Mouse (Mus musculus) cerebellum, adult 2 months (tissue): ENCODE measurements around the gene Cd79a. TPM values are rescaled to one million over a fixed set of nuclear protein-coding genes. Genes with fewer than 3 reads are reported as not detected.

Experiments used
- DNase-seq, 2 experiments: peaks; one replicate each; pipeline ENCODE4 v3.0.0; 2021
- H3K27ac ChIP-seq: fragments of 200-500 bp; 2 replicates; pipeline ENCODE4 v1.5.1; 2012; ENCODE audit warnings: low read length, control low read depth, inconsistent platforms; ENCODE audit not compliant: insufficient read depth
- H3K27me3 ChIP-seq: fragments of 200-500 bp; 2 replicates; pipeline ENCODE4 v1.6.1; 2012; ENCODE audit warnings: inconsistent platforms, mild to moderate bottlenecking, low read length, moderate library complexity; ENCODE audit not compliant: control insufficient read depth, insufficient read depth
- H3K4me1 ChIP-seq: fragments of 200-500 bp; 2 replicates; pipeline ENCODE4 v1.6.1; 2011; ENCODE audit warnings: low read length; ENCODE audit not compliant: control insufficient read depth, insufficient read depth
- H3K4me3 ChIP-seq: fragments of 200-500 bp; replicated peaks from 2 replicates; pipeline ENCODE3; 2011; ENCODE audit warnings: mild to moderate bottlenecking, low read depth, low read length, control low read depth; ENCODE audit not compliant: insufficient read depth
- CTCF ChIP-seq: fragments of 200-500 bp; IDR thresholded peaks from 2 replicates; pipeline ENCODE4 v1.5.1; 2011; ENCODE audit warnings: low read depth, mild to moderate bottlenecking, control low read depth, low read length, moderate library complexity, borderline replicate concordance; ENCODE audit not compliant: insufficient read depth
- POLR2A ChIP-seq: fragments of 200-500 bp; IDR thresholded peaks from 2 replicates; pipeline ENCODE4 v1.6.1; 2011; ENCODE audit warnings: low read length, control low read depth, borderline replicate concordance; ENCODE audit not compliant: insufficient read depth
- WGBS: fragments of 180-500 bp; shearing (Covaris S2); methylation state at CpG from one replicate; pipeline ENCODE4 v1.1.7; 2018; 5-methylcytosine and 5-hydroxymethylcytosine counted together
- polyA plus RNA-seq: library from polyadenylated mRNA; depleted of rRNA; stranded (reverse); fragments of >200 nt; gene quantifications from 2 replicates; pipeline ENCODE4 v1.2.3, GENCODE M21; 2012

Cd79a gene
- polyA plus RNA-seq, 1 experiment, result 0.85 TPM

DNA sequence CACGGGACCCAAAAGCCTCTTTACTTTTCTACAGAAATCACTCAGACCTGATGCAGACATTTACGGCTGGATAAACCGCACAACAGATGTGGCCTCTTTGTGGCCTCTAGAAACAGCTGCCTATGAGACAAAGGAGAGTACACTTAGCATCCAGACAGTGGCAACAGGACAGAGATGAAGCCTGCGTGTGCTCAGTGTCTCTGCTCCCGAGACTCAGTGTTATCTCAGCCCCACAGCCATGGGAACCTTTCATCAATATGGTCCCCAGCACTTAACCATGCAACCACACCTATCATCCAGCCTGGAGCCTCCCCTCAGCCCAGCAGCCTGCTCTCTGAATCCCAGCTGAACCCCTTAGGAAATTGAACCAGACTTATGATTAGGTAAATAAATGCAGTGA is 37.9 kb upstream of the Cd79a start:
- no peaks in the 10 kb centered on the region for H3K4me1 ChIP-seq

DNA sequence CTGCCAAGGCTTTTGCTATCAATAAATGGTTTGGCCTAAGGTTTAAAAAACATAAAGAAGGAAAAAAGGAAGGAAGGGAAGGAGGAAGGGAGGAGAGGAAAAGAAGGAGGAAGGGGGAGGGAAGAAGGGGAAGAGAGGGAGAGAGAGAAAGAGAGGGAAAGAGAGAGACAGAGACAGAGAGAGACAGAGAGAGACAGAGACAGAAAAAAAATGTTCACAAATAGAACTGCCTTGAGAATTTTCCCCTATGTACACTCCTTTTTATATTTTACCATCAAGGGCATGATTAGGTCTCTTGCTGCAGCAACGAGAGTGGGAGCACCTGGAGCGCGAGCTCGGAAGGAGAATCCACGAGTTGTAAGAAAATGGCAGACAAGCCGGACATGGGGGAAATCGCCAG is 35.3 kb upstream of the Cd79a start, which contains the start of gene Gm9844:
Gene Gm9844 (plus strand): TSS at position 301 of the 400 bp plus-strand sequence.
- WGBS, result 89% methylated on average over 7 of the region's 7 CpGs
- TF ChIP-seq CTCF (no peak), POLR2A (no peak)
- Histone ChIP-seq H3K27me3 (no peaks in the 10 kb centered on the region), H3K27ac (no peak within 1 kb of the TSS), H3K4me1 (no peaks in the 10 kb centered on the region), H3K4me3 (no peak within 1 kb of the TSS)
- no peak for DNase-seq

More for the DNA sequence above, 37.9 kb upstream of the Cd79a start:
- Histone ChIP-seq H3K4me3 (no peak overlapping the region), H3K27me3 (no peaks in the 10 kb centered on the region), H3K27ac (no peak overlapping the region)
- 85% methylated on average over 5 of the region's 5 CpGs for WGBS
- no peak for DNase-seq
- TF ChIP-seq CTCF, result no peak
- TF ChIP-seq POLR2A, result no peak

DNA sequence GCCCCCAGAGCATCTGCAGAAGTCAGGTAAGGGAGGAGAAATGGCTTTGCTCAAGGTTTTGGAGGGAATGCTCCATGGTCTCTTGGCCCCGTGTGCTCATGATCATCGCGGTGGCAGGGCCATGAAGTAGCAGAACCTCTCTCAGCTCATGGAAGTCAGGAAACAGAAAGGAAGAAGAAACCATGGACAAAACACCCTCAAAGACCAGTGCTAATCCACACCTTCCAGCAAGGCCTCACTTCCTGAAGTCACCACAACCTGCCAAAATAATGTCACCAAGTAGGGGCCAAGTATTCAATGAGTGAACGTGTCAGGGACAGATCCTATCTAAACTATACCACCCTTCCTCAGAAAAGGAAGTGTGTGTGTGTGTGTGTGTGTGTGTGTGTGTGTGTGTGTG is 34.3 kb upstream of the Cd79a start:
- Histone ChIP-seq H3K4me3 (no peak overlapping the region), H3K27ac (no peak overlapping the region), H3K27me3 (no peaks in the 10 kb centered on the region), H3K4me1 (no peaks in the 10 kb centered on the region)
- DNase-seq, result no peak
- 86% methylated on average over 4 of the region's 4 CpGs for WGBS
- no peak for TF ChIP-seq CTCF
- TF ChIP-seq POLR2A, result no peak

DNA sequence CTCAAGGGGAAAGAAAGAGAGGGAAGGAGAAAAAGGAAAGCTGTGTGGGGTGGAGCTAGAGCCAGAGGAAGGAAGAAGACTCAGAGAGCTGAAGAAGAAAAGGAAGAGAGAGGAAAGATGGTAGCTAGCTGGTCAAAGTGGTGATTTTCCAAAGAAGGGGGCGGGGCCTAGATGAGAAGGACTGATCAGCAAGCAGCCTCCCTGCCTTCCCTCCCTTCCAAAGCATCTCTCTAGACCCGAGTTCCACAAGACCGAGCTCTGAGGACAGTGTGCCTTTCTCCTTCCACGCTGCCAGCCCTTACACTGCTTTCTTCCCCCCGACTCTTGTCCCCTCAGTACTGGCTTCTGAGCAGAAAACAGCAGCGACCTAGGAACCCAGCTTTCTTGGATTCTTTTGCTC is 33.0 kb upstream of the Cd79a start:
- Histone ChIP-seq H3K27ac (no peak overlapping the region), H3K27me3 (no peaks in the 10 kb centered on the region), H3K4me1 (no peaks in the 10 kb centered on the region), H3K4me3 (no peak overlapping the region)
- DNase-seq, result no peak
- whole genome bisulfite sequencing, result 24% methylated on average over 6 of the region's 6 CpGs
- TF ChIP-seq POLR2A, result no peak
- no peak for TF ChIP-seq CTCF

DNA sequence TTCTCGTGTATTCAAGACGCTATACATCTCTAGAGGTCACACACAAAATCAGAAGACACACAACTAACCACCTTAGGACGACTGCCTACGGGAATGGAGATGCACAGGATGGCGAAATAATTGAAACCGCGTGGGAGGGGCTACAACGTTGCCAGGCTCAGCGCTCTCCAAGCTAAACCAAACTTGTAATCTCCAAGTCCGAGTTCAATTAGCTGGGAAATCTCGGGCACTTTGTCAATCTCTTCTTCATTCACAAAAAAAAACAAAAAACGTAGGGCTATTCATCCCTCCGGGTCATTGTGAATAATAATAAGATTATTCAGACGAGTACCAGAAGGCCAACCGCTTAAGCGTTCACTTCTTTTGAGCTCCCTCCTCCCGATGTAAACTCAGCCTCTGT is 28.1 kb upstream of the Cd79a start:
- 57% methylated on average over 17 of the region's 17 CpGs for WGBS

DNA sequence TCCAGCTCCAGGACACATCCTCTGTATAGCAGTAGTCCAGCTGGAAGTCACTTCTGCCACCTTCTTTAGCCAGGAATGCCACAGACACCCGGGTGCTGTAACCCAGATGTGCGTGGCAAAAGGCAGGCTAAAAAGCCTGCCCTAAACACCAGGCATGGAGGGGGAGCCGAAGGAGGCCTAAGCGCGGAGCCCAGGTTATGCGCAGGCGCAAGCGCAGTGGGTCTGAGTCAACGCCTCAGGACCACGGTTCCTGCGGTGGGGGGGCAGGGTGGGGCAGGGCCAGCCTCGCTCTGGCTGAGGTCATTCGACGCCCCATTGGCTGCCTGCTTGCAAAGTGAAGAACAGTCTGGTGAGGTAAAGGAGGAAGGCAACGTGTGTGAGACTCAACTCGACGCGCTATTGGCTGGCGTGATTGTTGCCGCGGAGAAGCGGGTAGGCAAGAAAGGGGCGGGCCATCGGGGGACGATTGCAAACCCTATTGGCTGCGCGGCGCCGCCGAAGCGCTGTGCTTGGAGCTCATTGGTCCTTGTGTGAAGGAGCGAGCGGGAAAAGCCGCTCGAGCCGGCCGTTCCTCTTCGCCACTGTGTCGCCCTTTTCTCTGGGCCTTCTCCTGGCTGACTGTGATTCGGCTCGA is 27.5 kb upstream of the Cd79a start, which contains the start of the genes Lypd4 and Dmrtc2:
Gene Lypd4 (minus strand): TSS at position 410 of the 634 bp plus-strand sequence.
Gene Dmrtc2 (plus strand): TSS at position 526 of the 634 bp plus-strand sequence.
- TF ChIP-seq POLR2A (no peak), CTCF (no peak)
- no peaks in the 10 kb centered on the region for H3K27me3 ChIP-seq
- H3K27ac ChIP-seq, result no peak within 1 kb of the TSS
- H3K4me1 ChIP-seq, result no peaks in the 10 kb centered on the region
- no peak within 1 kb of the TSS for H3K4me3 ChIP-seq
- no peak for DNase-seq
- 62% methylated on average over 41 of the region's 41 CpGs for WGBS

More for the DNA sequence above, 28.1 kb upstream of the Cd79a start:
- no peak overlapping the region for H3K27ac ChIP-seq
- H3K27me3 ChIP-seq, result no peaks in the 10 kb centered on the region
- TF ChIP-seq POLR2A, result no peak
- TF ChIP-seq CTCF, result no peak
- H3K4me3 ChIP-seq, result no peak overlapping the region
- H3K4me1 ChIP-seq, result no peaks in the 10 kb centered on the region
- DNase-seq, result no peak

DNA sequence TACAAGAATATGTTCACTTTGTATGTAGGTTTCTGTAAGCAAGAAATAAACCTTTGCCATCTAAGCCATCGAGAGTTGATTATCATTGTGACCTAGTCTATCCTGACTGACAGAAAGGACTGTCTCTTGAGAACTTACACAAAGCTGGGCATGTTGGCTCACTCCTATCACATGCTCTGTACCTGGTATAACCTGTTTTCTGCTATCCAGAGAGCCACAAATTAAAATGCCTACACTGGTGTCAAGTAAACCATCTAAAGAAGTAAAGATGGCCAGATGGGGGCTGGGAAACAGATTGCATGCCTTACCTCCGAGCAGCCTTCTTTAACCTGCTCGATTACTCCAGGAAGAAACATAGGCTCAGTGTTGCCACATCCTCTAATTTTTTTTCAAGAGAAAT is 19.6 kb upstream of the Cd79a start:
- TF ChIP-seq POLR2A, result no peak
- TF ChIP-seq CTCF, result no peak
- H3K27ac ChIP-seq, result no peak overlapping the region
- H3K4me3 ChIP-seq, result no peak overlapping the region
- no peaks in the 10 kb centered on the region for H3K27me3 ChIP-seq
- WGBS, result 81% methylated on average over 3 of the region's 3 CpGs
- no peaks in the 10 kb centered on the region for H3K4me1 ChIP-seq
- DNase-seq, result no peak

DNA sequence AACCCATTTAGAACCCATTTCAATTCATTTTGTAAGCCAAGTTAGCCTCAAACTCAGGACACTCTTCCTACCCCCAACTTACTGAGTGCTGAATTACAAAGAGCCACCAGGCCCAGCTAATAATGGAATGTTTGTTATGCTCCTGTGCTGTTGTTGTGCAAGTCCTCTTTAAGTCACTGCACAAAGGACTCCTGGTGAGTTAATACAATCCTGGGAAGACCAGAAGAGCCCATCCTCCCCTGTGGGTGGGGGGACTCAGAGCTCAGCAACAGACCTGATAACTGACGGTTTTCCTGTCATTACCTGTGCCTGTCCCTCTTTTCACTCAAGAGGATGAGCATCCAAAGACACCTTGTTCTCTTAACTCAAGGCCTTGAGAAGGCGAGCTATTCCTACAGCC is 17.6 kb upstream of the Cd79a start:
- DNase-seq, result no peak
- Histone ChIP-seq H3K4me3 (no peak overlapping the region), H3K27me3 (no peaks in the 10 kb centered on the region), H3K27ac (no peak overlapping the region), H3K4me1 (no peaks in the 10 kb centered on the region)
- WGBS, result 31% methylated on average over 2 of the region's 2 CpGs
- TF ChIP-seq CTCF (no peak), POLR2A (no peak)

DNA sequence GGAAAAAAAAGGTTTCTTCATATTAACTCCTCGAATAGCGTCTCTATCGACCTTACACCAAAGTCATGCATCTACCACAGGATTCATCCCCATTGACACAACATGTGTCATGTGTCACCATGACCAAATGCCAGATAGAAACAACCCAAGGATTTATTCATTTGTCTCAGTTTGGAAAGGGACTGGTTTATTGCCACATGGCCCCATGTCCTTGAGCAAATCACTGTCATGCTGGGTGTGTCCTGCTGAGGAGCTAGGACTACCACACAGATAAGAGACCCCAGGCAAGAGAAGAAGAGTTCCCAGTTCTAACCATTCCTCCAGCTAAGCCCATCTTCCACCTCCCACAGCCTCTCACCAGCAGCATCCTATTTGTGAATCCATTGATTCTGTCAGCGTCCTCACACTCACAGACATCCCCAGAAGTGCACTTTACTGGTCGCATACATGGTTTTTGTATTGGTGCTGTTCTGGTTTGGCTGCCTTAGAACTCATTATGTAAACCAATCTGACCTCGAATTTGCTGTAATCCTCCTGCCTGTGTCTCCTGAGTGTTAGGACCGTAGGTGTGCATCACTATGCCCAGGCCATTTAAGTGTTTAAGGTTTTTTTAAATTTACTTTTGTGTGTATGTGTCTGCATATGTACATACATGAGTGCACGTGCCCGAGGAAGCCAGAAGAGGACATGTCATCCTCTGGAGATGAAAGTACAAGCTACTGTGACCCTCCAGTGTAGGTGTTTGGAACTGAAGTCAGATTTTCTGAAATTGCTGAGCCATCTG is 14.6 kb upstream of the Cd79a start:
- H3K27ac ChIP-seq, result no peak overlapping the region
- no peak for TF ChIP-seq CTCF
- TF ChIP-seq POLR2A, result no peak
- no peaks in the 10 kb centered on the region for H3K27me3 ChIP-seq
- DNase-seq, result no peak
- no peak overlapping the region for H3K4me3 ChIP-seq
- H3K4me1 ChIP-seq, result peaks cover 6% of the 10 kb centered on the region
- WGBS, result 93% methylated on average over 9 of the region's 9 CpGs
